Mouse (Mus musculus): ENCODE results near the gene Neurog1.

Neurog1 gene

GRCm38 (mm10) chr13:56221129-56221910 is 30.6 kb downstream of the Neurog1 start:
- DNase-seq (ENCODE audit: low spot score in 2 of 2), result no peak

GRCm38 (mm10) chr13:56219254-56219653 is 32.7 kb downstream of the Neurog1 start:
- DNase-seq (ENCODE audit: low spot score in 2 of 2), result no peak

- DNase-seq (ENCODE audit: low spot score in 2 of 2), result no peak
Observed at GRCm38 (mm10) chr13:56216090-56216489, 35.9 kb downstream of the Neurog1 start.

- no peak for DNase-seq (ENCODE audit: low spot score in 2 of 2)
Observed at GRCm38 (mm10) chr13:56214633-56215032, 37.3 kb downstream of the Neurog1 start.

- no peak for DNase-seq (ENCODE audit: low spot score in 2 of 2)
Observed at GRCm38 (mm10) chr13:56209067-56209411, 42.9 kb downstream of the Neurog1 start.

GRCm38 (mm10) chr13:56208225-56209066 is 43.5 kb downstream of the Neurog1 start:
- no peak for DNase-seq (ENCODE audit: low spot score in 2 of 2)
